Mouse (Mus musculus): Measurements from ENCODE around the gene Smurf1.

The Smurf1 gene

GRCm38 (mm10) chr5:144965639-144966351, at the start of gene Smurf1:
Gene Smurf1 (minus strand): TSS chr5:144965847.
- DNase-seq: peak; percentile 77 to 80

DNA sequence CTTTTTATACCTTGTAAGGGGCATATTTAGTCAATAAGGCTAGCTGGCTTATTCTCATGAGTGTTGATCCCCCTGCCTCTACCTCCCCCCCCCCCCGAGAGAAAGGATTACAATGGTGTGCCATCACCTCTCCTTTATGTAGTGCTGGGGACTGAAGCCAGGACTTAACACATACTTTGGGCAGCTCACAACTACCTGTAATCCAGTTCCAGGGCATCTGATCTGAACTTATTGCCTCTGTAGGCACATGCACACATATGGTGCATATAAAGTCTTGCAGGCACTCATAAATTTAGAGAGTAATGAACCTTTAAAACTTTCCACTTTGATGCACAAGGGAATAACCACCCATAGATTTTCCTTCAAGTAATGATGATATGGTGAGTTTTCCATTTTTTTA, 48.6 kb upstream of the Smurf1 start:
- DNase-seq: no peak

DNA sequence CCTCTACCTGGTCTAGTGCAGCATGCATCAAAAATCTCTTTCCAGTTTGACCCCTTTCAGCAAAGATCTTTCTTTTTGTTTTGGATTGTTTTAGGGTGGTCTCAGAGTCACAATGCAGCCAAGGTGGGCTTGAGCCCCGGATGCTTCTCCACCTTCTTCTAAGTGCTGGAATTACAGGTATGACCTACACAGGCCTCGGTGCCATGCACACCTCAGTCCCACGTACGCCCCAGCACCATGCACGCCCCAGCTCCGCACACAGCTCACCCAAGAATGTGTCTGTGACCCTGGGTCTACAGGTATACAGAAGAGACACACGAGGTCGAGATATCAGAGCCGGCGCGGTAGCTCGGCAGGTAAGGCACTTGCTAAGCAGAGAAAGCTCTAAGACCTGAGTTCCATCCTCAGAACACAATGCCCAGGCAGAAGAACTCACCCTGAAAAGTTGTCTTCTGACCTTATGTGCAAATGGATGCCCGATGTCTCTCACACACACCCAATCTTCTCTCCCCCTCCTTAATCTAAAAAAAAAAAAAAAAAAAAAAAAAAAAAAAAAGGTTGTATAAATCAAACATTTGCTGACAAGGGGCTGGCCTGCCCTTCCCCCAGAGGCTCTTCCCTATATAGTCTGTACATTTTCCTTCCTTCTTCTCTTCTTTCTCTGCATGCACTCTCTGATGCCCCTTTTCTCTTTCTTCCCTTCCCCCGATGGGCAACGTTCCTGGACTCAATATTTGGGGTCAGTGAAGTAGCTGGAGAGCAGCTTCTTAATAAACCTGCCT, 43.4 kb upstream of the Smurf1 start:
- DNase-seq: no peak

DNA sequence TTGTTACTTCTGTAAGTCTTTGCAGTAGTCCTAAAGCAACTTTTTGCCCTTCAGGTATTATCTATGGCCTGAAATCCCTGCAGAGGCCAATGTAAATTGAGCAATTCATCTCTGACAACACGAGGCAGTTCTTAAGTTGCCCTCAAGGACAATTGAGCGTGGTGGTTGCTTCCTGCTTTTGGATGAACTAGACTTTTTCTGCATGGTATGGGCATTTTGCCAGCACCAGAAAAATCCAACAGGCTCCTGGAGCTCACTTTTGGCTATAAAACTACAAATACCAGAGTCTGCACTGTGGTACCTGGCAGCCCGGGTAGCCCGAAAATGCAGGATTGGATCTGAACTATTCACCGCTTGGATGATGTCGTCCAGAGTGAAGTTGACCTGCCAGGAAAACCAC, 39.9 kb upstream of the Smurf1 start:
- DNase-seq: no peak

GRCm38 (mm10) chr5:145004495-145004894, 38.8 kb upstream of the Smurf1 start:
- DNase-seq: no peak

DNA sequence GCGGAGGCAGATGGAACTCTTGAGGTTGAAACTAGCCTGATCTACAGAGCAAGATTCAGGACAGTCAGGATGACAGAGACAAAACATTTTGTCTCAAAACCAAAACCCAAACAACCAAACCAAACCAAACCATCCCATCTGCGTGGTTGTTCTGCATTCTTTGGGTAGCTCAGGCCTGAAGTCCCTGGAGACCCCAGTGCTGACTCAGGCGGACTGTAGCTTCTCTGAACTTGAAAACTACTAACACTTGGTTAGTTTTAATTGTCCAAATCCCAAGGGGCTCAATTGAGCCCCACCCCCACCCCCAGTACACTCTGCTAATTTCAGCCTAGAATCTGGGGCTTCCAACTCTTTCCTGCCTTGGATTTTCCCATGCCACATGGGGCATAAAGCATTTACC, 37.7 kb upstream of the Smurf1 start:
- DNase-seq: no peak

- DNase-seq: no peak
These were observed 32.8 kb upstream of the Smurf1 start for GRCm38 (mm10) chr5:144998491-144998890.

DNA sequence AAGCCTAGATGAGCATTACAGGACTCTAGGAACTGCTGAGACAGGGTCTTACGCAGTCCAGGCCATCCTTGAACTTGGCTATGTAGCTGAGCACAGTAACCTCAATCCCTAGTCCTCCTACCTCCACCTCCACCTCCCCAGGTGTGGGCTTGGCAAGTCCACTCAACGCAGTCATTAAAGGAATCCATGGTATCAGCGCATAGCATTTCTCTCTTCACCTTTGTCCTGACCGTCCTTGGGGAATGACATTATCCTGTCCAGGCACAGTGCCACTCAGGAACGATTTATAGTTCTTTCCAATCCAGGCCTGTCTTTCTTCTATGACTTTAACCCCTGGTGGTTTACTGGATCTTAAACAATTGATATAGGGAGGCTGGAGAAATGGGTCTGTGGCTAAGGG, 24.8 kb upstream of the Smurf1 start:
- no peak for DNase-seq

- no peak for DNase-seq
These were observed 24.4 kb upstream of the Smurf1 start for GRCm38 (mm10) chr5:144990051-144990450.

DNA sequence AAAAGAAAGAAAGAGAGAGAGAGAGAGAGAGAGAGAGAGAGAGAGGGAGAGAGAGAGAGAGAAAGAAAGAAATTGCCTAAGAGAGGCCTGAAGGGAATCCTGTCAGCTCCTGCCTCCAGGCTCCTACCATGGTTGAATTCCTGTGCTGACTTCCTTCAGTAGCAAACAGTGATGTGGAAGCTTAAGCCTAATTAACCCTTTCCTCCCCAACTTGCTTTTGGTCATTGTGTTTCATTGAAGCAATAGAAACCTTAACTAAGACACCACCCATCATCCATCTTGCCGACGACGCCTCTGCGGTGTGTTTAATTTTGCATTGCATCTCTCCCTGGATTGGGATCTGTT, 23.4 kb upstream of the Smurf1 start:
- no peak for DNase-seq

DNA sequence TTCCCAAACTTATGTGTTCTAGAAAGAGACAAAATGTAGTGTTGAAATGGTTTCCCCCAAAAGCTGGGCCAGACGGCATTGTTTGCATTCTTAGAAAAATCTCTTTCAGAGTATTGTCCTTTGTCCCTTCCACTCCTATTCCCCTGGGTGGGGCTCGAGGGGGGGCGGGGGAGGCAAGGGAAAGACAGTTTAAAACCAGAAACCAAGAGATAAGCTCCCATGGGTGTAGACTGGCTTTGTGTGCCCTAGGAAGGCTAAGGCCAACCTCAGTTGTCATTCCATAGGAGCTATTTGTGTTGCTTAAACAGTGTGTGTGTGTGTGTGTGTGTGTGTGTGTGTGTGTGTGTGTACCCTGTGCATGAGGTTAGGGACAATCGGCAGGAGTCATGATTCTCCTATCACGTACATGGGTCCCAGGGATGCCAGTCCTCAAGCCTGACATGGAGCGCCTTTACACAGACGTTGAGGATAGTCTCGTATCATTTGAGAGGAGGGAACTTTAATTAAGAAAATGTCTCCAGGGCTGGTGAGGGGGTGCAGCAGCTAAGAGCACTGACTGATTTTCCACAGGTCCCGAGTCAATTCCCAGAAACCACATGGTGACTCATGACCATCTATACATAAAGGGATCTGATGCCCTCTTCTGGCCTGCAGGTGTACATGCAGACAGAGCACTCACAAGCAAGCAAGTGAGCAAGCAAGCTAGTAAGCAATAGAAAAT, 22.9 kb upstream of the Smurf1 start:
- DNase-seq: peak; percentile 43 to 60

DNA sequence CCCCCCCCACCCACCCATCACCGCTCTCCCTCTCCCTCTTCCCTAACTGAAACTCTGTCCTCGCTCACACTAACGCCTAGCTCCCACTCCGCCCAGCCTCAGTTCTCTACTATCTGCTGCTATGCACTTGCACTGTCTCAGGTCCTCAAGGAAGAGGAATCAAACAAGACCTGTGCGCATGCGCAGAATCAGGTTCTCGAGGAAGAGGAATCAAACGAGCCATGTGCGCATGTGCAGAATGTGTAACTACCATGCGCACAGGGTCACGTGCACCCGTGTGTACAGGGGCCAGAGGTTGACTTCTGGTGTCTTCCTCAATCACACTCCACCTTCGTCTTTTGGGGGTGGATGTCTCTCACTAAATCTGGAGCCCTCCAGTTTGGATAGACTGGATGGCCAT, 21.9 kb upstream of the Smurf1 start:
- no peak for DNase-seq

GRCm38 (mm10) chr5:144984839-144985238, 19.2 kb upstream of the Smurf1 start:
- no peak for DNase-seq

GRCm38 (mm10) chr5:144983227-144983626, 17.6 kb upstream of the Smurf1 start:
- no peak for DNase-seq

GRCm38 (mm10) chr5:144979110-144979509, 13.5 kb upstream of the Smurf1 start:
- DNase-seq: no peak

GRCm38 (mm10) chr5:144978533-144979107, 13.0 kb upstream of the Smurf1 start:
- DNase-seq: peak; percentile 88 to 93

DNA sequence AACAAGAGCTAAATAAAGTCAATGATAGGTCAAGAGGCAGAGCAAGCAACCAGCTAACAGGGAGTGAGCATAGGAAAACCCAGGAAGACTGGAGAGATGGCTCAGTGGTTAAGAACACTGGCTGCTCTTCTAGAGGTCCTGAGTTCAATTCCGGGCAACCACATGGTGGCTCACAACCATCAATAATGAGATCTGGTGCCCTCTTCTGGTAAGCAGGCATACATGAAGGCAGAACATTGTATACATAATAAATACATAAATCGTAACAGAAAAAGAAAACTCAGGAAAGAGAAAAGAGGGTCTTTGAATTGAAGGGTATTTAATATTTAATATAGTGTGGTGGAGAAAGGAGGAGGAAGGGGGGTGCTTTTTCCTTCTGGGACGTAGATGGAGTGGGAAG, 5.6 kb upstream of the Smurf1 start:
- DNase-seq: no peak

GRCm38 (mm10) chr5:144964872-144965638, 592 bp downstream of the Smurf1 start:
- DNase-seq: peak; percentile 89 to 92

GRCm38 (mm10) chr5:144964465-144964864, 1.2 kb downstream of the Smurf1 start:
- no peak for DNase-seq

DNA sequence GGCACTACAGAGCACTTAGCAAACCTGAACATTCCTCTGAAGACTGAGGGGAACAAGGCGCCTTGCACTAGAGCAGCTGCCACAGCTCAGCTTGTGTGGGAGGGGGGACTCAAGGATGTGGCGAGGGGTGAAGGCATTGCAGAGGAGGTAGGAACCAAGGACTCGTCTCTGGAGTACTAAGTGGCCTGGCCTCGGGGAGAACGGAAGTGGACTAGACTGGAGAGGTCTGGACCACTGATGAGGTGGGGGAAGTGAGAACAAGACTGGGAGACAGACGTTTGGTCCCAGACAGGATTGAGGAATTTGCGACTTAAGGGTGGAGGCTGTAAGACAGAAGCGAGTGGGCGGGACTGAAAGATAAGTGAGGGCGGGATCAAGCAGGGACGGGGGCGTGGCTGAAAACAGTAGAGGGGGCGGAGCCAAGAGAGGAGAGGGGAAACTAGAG, 1.8 kb downstream of the Smurf1 start:
- peak; percentile 75 to 82 for DNase-seq

DNA sequence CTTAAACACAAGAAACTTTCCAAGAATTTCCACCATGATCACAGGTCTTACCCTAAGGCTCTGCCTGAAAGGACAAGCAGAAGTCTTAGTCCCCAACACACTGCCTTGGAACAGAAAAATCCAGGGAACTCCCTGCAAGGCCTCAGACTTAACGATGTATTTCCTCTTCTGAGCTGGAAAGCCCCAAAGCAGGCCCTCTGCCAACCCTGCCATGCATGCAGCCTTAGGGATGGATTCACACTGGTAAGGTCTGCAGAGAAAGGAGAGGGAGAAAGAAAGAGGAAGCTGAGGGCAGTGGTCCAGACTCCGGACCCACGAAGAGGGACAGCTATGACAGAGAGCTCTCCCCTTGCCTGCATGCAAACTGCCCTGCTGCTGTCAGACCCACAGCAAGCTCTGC, 2.2 kb downstream of the Smurf1 start:
- peak; percentile 37 to 44 for DNase-seq

DNA sequence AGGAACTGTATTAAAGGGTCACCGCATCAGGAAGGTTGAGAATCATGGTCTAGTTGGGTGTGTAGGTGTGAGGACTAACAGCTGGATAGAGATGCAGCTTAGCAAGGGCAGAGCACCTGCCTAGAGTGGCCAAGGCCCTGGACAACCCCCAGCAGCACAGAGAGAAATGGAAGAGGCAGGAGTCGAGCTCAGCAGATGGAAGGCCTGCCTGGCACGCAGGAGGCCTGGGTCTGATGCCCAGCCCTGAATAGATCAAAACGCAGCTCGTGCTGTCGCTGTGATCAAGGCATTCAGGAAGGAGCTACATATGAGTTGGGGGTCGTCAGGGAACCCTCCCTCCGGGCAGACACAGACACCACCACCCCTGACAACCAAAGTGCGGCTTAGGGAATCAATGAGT, 7.4 kb downstream of the Smurf1 start:
- DNase-seq: no peak

- DNase-seq: no peak
These were observed 11.2 kb downstream of the Smurf1 start for GRCm38 (mm10) chr5:144954432-144954831.

All from lung, adult 18-20 months (tissue).